Mouse (Mus musculus): Measurements from ENCODE around the gene Shisa9.
"Not testable (repeated sequence)": the region's sequence is repeated elsewhere in the genome, so short reads cannot be mapped to it uniquely, and the experiment has no call there.

Shisa9 gene

GRCm38 (mm10) chr16:11983616-11984270 lies at the start of gene Shisa9:
Gene Shisa9 (plus strand): TSS chr16:11984113.
- no peak for DNase-seq (ENCODE audit: low read depth)

- peak; percentile 9 for DNase-seq (ENCODE audit: low read depth)
Observed at GRCm38 (mm10) chr16:11940477-11940876, 43.4 kb upstream of the Shisa9 start.

GRCm38 (mm10) chr16:11960691-11961090 lies 23.2 kb upstream of the Shisa9 start:
- no peak for DNase-seq (ENCODE audit: low read depth)

GRCm38 (mm10) chr16:11966041-11966440 lies 17.9 kb upstream of the Shisa9 start:
- DNase-seq (ENCODE audit: low read depth): no peak

- DNase-seq (ENCODE audit: low read depth): not testable (repeated sequence)
Observed at GRCm38 (mm10) chr16:11966810-11967209, 17.1 kb upstream of the Shisa9 start.

GRCm38 (mm10) chr16:11967579-11967978 lies 16.3 kb upstream of the Shisa9 start:
- DNase-seq (ENCODE audit: low read depth): no peak

- DNase-seq (ENCODE audit: low read depth): no peak
Observed at GRCm38 (mm10) chr16:11973707-11974106, 10.2 kb upstream of the Shisa9 start.

- DNase-seq (ENCODE audit: low read depth): no peak
Observed at GRCm38 (mm10) chr16:11976737-11977136, 7.2 kb upstream of the Shisa9 start.

- DNase-seq (ENCODE audit: low read depth): peak; percentile 0
Observed at GRCm38 (mm10) chr16:11980764-11981163, 3.1 kb upstream of the Shisa9 start.

GRCm38 (mm10) chr16:11983106-11983615 lies 752 bp upstream of the Shisa9 start:
- no peak for DNase-seq (ENCODE audit: low read depth)

GRCm38 (mm10) chr16:11984271-11984791 lies 418 bp downstream of the Shisa9 start:
- no peak for DNase-seq (ENCODE audit: low read depth)

- no peak for DNase-seq (ENCODE audit: low read depth)
Observed at GRCm38 (mm10) chr16:11987056-11987455, 3.1 kb downstream of the Shisa9 start.

GRCm38 (mm10) chr16:12005177-12005576 lies 21.3 kb downstream of the Shisa9 start:
- DNase-seq (ENCODE audit: low read depth): no peak

- DNase-seq (ENCODE audit: low read depth): no peak
Observed at GRCm38 (mm10) chr16:12010136-12010535, 26.2 kb downstream of the Shisa9 start.

- no peak for DNase-seq (ENCODE audit: low read depth)
Observed at GRCm38 (mm10) chr16:12012747-12013146, 28.8 kb downstream of the Shisa9 start.

GRCm38 (mm10) chr16:12014523-12014922 lies 30.6 kb downstream of the Shisa9 start:
- DNase-seq (ENCODE audit: low read depth): no peak

GRCm38 (mm10) chr16:12017921-12018618 lies 34.2 kb downstream of the Shisa9 start:
- no peak for DNase-seq (ENCODE audit: low read depth)

GRCm38 (mm10) chr16:12020103-12020755 lies 36.3 kb downstream of the Shisa9 start:
- no peak for DNase-seq (ENCODE audit: low read depth)

- DNase-seq (ENCODE audit: low read depth): peak; percentile 16
Observed at GRCm38 (mm10) chr16:12032441-12032840, 48.5 kb downstream of the Shisa9 start.

- no peak for DNase-seq (ENCODE audit: low read depth)
Observed at GRCm38 (mm10) chr16:12034868-12035267, 51.0 kb downstream of the Shisa9 start.

GRCm38 (mm10) chr16:12035626-12036025 lies 51.7 kb downstream of the Shisa9 start:
- DNase-seq (ENCODE audit: low read depth): no peak

GRCm38 (mm10) chr16:12040935-12041334 lies 57.0 kb downstream of the Shisa9 start:
- peak; percentile 6 for DNase-seq (ENCODE audit: low read depth)

- DNase-seq (ENCODE audit: low read depth): no peak
Observed at GRCm38 (mm10) chr16:12052051-12052450, 68.1 kb downstream of the Shisa9 start.

Data from fibroblast of lung, adult 2 months (primary cell).